9 mouse cellular contexts compared by ENCODE assay signal in the genomic region with DNA sequence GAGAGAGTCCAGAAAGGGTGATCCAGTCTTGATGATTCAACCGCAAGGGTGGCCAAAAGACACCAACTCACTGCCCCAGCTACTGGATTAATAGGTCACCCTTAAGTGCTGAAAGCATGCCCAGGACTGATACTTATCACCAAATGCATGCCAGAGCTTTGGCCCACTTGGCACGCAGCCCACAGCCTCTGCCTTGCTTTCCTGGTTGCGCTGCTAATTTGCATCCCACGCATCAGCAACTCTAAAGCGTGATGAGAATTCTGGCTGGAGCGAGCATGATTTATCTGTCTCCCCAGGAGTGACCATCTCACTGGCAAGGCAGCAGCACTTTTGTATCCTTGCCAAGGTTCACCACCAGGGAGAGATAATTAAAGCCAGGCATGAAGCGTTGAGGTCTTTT. TPM values are rescaled to one million over a fixed set of nuclear protein-coding genes. Genes with fewer than 3 reads are reported as not detected.
A peak's percentile ranks its signal among the peaks of the same experiment; 100 is the strongest.
DNase-seq lines count a peak whose midpoint lies in the region; ATAC-seq lines count a peak whose summit lies in the region.
"Had no signal": no experiment of that assay in that cellular context is flagged by ENCODE, and none has a peak within 500 bp of the region (broad histone marks: within the 10 kb centered on the region; RNA-seq: fewer than 3 reads in every experiment).

No protein-coding gene starts in this region.

- no peak overlapping the region for H3K9ac ChIP-seq in liver, embryonic 11.5 days (ENCODE audit: low read depth, low read length)
- H3K9ac ChIP-seq: liver, embryonic 14.5 days had no signal

- H3K4me2 ChIP-seq in liver, embryonic 11.5 days, result no peak overlapping the region

- H3K27ac ChIP-seq in liver, embryonic 11.5 days (ENCODE audit: low read depth, low read length), result no peak overlapping the region
- H3K27ac ChIP-seq: liver, embryonic 14.5 days had no signal

- WGBS in liver, embryonic 11.5 days, result 87% methylated on average over 7 of the region's 7 CpGs

- no peaks in the 10 kb centered on the region for H3K4me1 ChIP-seq in liver, embryonic 11.5 days (replicated peaks; ENCODE audit: control insufficient read depth, insufficient read depth, low read length)

- H3K27me3 ChIP-seq in liver, embryonic 11.5 days (replicated peaks; ENCODE audit: control insufficient read depth, insufficient read depth, low read length), result no peaks in the 10 kb centered on the region

- peak; percentile 20 for DNase-seq in gastrocnemius, adult 18-20 months (ENCODE audit: low spot score)
- DNase-seq in gastrocnemius, postnatal 4 days (ENCODE audit: low spot score in 2 of 2), result no peak
- DNase-seq in right cerebral cortex, postnatal 10 days (ENCODE audit: low spot score in 2 of 2), result peak; percentile 36 to 42
- DNase-seq in right cerebral cortex, postnatal 36 days (ENCODE audit: low spot score in 2 of 2), result no peak
- DNase-seq in kidney, adult 18-20 months, result peak; percentile 86
- DNase-seq in retina, postnatal 7 days (ENCODE audit: low read depth, low spot score), result peak; percentile 19
- DNase-seq in lung, postnatal 36 days, result no peak
- no peak for DNase-seq in liver, embryonic 11.5 days (ENCODE audit: low spot score)

- no peaks in the 10 kb centered on the region for H3K36me3 ChIP-seq in liver, embryonic 11.5 days (ENCODE audit: control insufficient read depth, insufficient read depth, low read length)

- no peak overlapping the region for H3K4me3 ChIP-seq in liver, embryonic 11.5 days (ENCODE audit: low read depth, low read length)

- H3K9me3 ChIP-seq in liver, embryonic 11.5 days (ENCODE audit: control insufficient read depth, low read length), result no peaks in the 10 kb centered on the region

- no peak for ATAC-seq in liver, embryonic 11.5 days (replicated peaks; ENCODE audit: low FRiP score)

RNA-seq across cellular contexts. Expression of a gene that starts 29.9 kb away (rescaled TPM):
- 10 to 100 TPM; 10.3 to 12.8 TPM for total RNA-seq in gastrocnemius, adult 18-20 months (2021)
- total RNA-seq in gastrocnemius, postnatal 4 days (2021), result 10 to 100 TPM; 19.7 to 23.9 TPM
- polyA plus RNA-seq in liver, embryonic 11.5 days (2014; fragmentation: Nextera tagmentation; extraction: Ambion mirVana), result 19.5 TPM in 2 replicates

Comparison
In these comparisons a context has a peak if more than half of its experiments do, and no peak if none do; other contexts are left out.
1. DNase-seq: peak in gastrocnemius, adult 18-20 months (single experiment), right cerebral cortex, postnatal 10 days (2 of 2), kidney, adult 18-20 months (single experiment) and retina, postnatal 7 days (single experiment); none in gastrocnemius, postnatal 4 days (0 of 2), right cerebral cortex, postnatal 36 days (0 of 2), lung, postnatal 36 days (single experiment) and liver, embryonic 11.5 days (single experiment).